9 mouse cellular contexts compared by ENCODE assay signal in genomic region chr8:10990421-10991110, GRCm38 (mm10). TPM values are rescaled to one million over a fixed set of nuclear protein-coding genes. Genes with fewer than 3 reads are reported as not detected.
A peak's percentile ranks its signal among the peaks of the same experiment; 100 is the strongest.
DNase-seq lines count a peak whose midpoint lies in the region; ATAC-seq lines count a peak whose summit lies in the region.
"Had no signal": no experiment of that assay in that cellular context is flagged by ENCODE, and none has a peak within 500 bp of the region (broad histone marks: within the 10 kb centered on the region; RNA-seq: fewer than 3 reads in every experiment).

No protein-coding gene starts in this region.

- H3K4me3 ChIP-seq in heart, embryonic 11.5 days (ENCODE audit: low read depth, low read length) = no peak overlapping the region

- H3K36me3 ChIP-seq in heart, embryonic 11.5 days (ENCODE audit: control insufficient read depth, insufficient read depth, low read length) = peaks cover 11% of the 10 kb centered on the region

- peaks cover 52% of the 10 kb centered on the region for H3K4me1 ChIP-seq in heart, embryonic 11.5 days (ENCODE audit: control insufficient read depth, insufficient read depth, low read length)

- 46% methylated on average over 10 of the region's 10 CpGs for WGBS in heart, embryonic 11.5 days (ENCODE audit: insufficient replicate concordance)

- no peaks in the 10 kb centered on the region for H3K9me3 ChIP-seq in heart, embryonic 11.5 days (replicated peaks; ENCODE audit: control insufficient read depth, low read length)

- H3K9ac ChIP-seq in heart, embryonic 11.5 days (ENCODE audit: low read depth, low read length) = no peak overlapping the region; the same call in 1 of the 2 replicates

- DNase-seq in heart, adult 9 months (ENCODE audit: low spot score in 2 of 2) = no peak
- DNase-seq in c-Kit-positive CD71-positive TER-119-positive erythroid progenitor cells, embryonic 14.5 days (ENCODE audit: low spot score) = peak; percentile 70
- DNase-seq in induced T-regulatory cell, adult 2 months (ENCODE audit: low read depth) = peak; percentile 17
- DNase-seq in cerebellum, adult 9-10 months = no peak
- DNase-seq in thymus, postnatal 36 days = no peak
- DNase-seq in cerebellum, postnatal 10 days = no peak

- no peak for ATAC-seq in heart, embryonic 11.5 days (replicated peaks; ENCODE audit: insufficient number of reproducible peaks, low FRiP score, low TSS enrichment)
- ATAC-seq in megakaryocyte progenitor cell, adult 5-6 weeks (replicated peaks; ENCODE audit: poor library complexity) = peak; percentile 47

- no peaks in the 10 kb centered on the region for H3K27me3 ChIP-seq in heart, embryonic 11.5 days (ENCODE audit: control insufficient read depth, insufficient read depth, low read length)
- H3K27me3 ChIP-seq: CH12.LX had no signal

- H3K4me2 ChIP-seq in heart, embryonic 11.5 days = no peak overlapping the region

- 0 out of 2 replicates have a peak overlapping the region, but pooled peaks have one; percentile 2 for H3K27ac ChIP-seq in heart, embryonic 11.5 days (ENCODE audit: low read depth, low read length)

RNA-seq across cellular contexts. Expression of gene Irs2, which starts 17.7 kb away (rescaled TPM):
- 4.4 and 5.0 TPM in 2 replicates for polyA plus RNA-seq in heart, embryonic 11.5 days (2014; fragmentation: Nextera tagmentation; extraction: Ambion mirVana)
- 4.6 and 6.0 TPM in 2 replicates for total RNA-seq in megakaryocyte progenitor cell, adult 5-6 weeks (2015)
- total RNA-seq in megakaryocyte progenitor cell, adult 5-6 weeks (2017) = 2.7 and 4.9 TPM in 2 replicates

Comparison
In these comparisons a context has a peak if more than half of its experiments do, and no peak if none do; other contexts are left out.
1. DNase-seq: peak in c-Kit-positive CD71-positive TER-119-positive erythroid progenitor cells, embryonic 14.5 days (single experiment) and induced T-regulatory cell, adult 2 months (single experiment); none in heart, adult 9 months (0 of 2), cerebellum, adult 9-10 months (single experiment), thymus, postnatal 36 days (0 of 2) and cerebellum, postnatal 10 days (0 of 2).